Mouse (Mus musculus) heart, adult 10 weeks (tissue): Measurements from ENCODE around the gene Olfr631. TPM values are rescaled to one million over a fixed set of nuclear protein-coding genes. Genes with fewer than 3 reads are reported as not detected.

ENCODE experiments used
- polyA plus RNA-seq: library from polyadenylated mRNA; stranded (reverse); fragments of 350-450 nt; fragmentation: Illumina TruSeq; extraction: RNeasy Lipid Tissue Mini Kit (QIAGEN cat#74804); gene quantifications from one replicate; pipeline ENCODE4 v1.2.3, GENCODE M21; 2014; ENCODE audit warnings: low read depth, low replicate concordance

Olfr631 gene
- polyA plus RNA-seq = not detected

GRCm38 (mm10) chr7:103928525-103928924 lies at the start of gene Olfr631:
Gene Olfr631 (plus strand): TSS chr7:103928825.

GRCm38 (mm10) chr7:103886152-103886551 lies 42.5 kb upstream of the Olfr631 start, which contains the start of gene Olfr66:
Gene Olfr66 (minus strand): TSS chr7:103886252.

GRCm38 (mm10) chr7:103894385-103894784 lies 34.2 kb upstream of the Olfr631 start, which contains the start of gene Olfr64:
Gene Olfr64 (minus strand): TSS chr7:103894485.

GRCm38 (mm10) chr7:103903187-103903586 lies 25.4 kb upstream of the Olfr631 start, which contains the start of gene Olfr65:
Gene Olfr65 (plus strand): TSS chr7:103903487.

GRCm38 (mm10) chr7:103934264-103934663 lies 5.6 kb downstream of the Olfr631 start, which contains the start of gene Olfr632:
Gene Olfr632 (plus strand): TSS chr7:103934347.

GRCm38 (mm10) chr7:103944137-103944536 lies 15.5 kb downstream of the Olfr631 start, which contains the start of gene Olfr633:
Gene Olfr633 (plus strand): TSS chr7:103944437.

GRCm38 (mm10) chr7:103970852-103971251 lies 42.2 kb downstream of the Olfr631 start, which contains the start of gene Olfr635:
Gene Olfr635 (plus strand): TSS chr7:103971152.

Other genes with a start within 250 kb of the Olfr631 start
- not detected for gene Olfr625-ps1, start 246.1 kb upstream of the Olfr631 start, polyA plus RNA-seq
- gene Olfr243, start 214.2 kb upstream of the Olfr631 start, polyA plus RNA-seq = not detected
- not detected for gene Olfr628, start 198.5 kb upstream of the Olfr631 start, polyA plus RNA-seq
- not detected for gene Olfr629, start 183.9 kb upstream of the Olfr631 start, polyA plus RNA-seq
- not detected for gene Olfr630, start 171.5 kb upstream of the Olfr631 start, polyA plus RNA-seq
- not detected for gene Olfr69, start 157.2 kb upstream of the Olfr631 start, polyA plus RNA-seq
- gene Olfr68, start 149.1 kb upstream of the Olfr631 start, polyA plus RNA-seq = not detected
- gene Olfr67, start 137.0 kb upstream of the Olfr631 start, polyA plus RNA-seq = not detected
- 792 TPM for gene Hbb-bt, start 114.8 kb upstream of the Olfr631 start, polyA plus RNA-seq
- 6,129 TPM for gene Hbb-bs, start 100.7 kb upstream of the Olfr631 start, polyA plus RNA-seq
- gene Hbb-bh2, start 88.3 kb upstream of the Olfr631 start, polyA plus RNA-seq = not detected
- gene Hbb-bh1, start 85.7 kb upstream of the Olfr631 start, polyA plus RNA-seq = not detected
- not detected for gene Hbb-y, start 75.6 kb upstream of the Olfr631 start, polyA plus RNA-seq
- not detected for gene Olfr66, start 42.6 kb upstream of the Olfr631 start, polyA plus RNA-seq
- gene Olfr64, start 34.3 kb upstream of the Olfr631 start, polyA plus RNA-seq = not detected
- gene Olfr65, start 25.3 kb upstream of the Olfr631 start, polyA plus RNA-seq = not detected
- gene Olfr632, start 5.5 kb downstream of the Olfr631 start, polyA plus RNA-seq = not detected
- not detected for gene Olfr633, start 15.6 kb downstream of the Olfr631 start, polyA plus RNA-seq
- not detected for gene Olfr635, start 42.3 kb downstream of the Olfr631 start, polyA plus RNA-seq
- gene Olfr638, start 69.9 kb downstream of the Olfr631 start, polyA plus RNA-seq = not detected
- not detected for gene Olfr639, start 88.5 kb downstream of the Olfr631 start, polyA plus RNA-seq
- not detected for gene Olfr640, start 96.7 kb downstream of the Olfr631 start, polyA plus RNA-seq
- not detected for gene Olfr641, start 106.6 kb downstream of the Olfr631 start, polyA plus RNA-seq
- not detected for gene Olfr642, start 123.8 kb downstream of the Olfr631 start, polyA plus RNA-seq
- gene 4930516K23Rik, start 132.6 kb downstream of the Olfr631 start, polyA plus RNA-seq = not detected
- not detected for gene Olfr644, start 143.0 kb downstream of the Olfr631 start, polyA plus RNA-seq
- gene Olfr645, start 156.6 kb downstream of the Olfr631 start, polyA plus RNA-seq = not detected
- not detected for gene Olfr646, start 176.0 kb downstream of the Olfr631 start, polyA plus RNA-seq
- not detected for gene Ubqln5, start 201.0 kb downstream of the Olfr631 start, polyA plus RNA-seq
- gene Olfr643, start 208.6 kb downstream of the Olfr631 start, polyA plus RNA-seq = not detected
- not detected for gene Ubqln3, start 214.5 kb downstream of the Olfr631 start, polyA plus RNA-seq
- not detected for gene Ubqlnl, start 221.7 kb downstream of the Olfr631 start, polyA plus RNA-seq
- not detected for gene Olfm5, start 236.0 kb downstream of the Olfr631 start, polyA plus RNA-seq